Mouse (Mus musculus) thymus, postnatal 4 days (tissue): ENCODE results near the gene Kalrn.

Source experiments
- DNase-seq: peaks from one replicate; pipeline ENCODE4 v3.0.0; 2021

Kalrn gene

DNA sequence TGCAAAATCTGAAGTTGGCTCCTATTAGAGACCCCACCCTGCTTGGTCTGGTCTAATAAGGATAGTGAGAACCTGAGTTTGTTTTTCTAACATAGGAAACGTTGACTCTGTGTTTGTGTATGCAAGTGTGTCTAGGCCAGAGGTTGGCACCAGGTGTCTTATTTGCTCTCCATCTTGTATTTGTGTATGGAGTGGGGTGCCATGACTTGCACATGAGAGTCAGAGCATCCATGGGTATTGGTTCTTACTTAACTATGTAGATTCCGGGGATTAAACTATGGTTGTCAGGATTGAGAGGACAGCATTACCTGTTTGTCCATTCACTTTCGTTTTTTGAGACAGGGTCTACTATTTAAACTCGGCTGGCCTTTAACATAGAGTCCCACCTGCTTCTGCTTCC lies 620.3 kb downstream of the Kalrn start:
- DNase-seq, result no peak

DNA sequence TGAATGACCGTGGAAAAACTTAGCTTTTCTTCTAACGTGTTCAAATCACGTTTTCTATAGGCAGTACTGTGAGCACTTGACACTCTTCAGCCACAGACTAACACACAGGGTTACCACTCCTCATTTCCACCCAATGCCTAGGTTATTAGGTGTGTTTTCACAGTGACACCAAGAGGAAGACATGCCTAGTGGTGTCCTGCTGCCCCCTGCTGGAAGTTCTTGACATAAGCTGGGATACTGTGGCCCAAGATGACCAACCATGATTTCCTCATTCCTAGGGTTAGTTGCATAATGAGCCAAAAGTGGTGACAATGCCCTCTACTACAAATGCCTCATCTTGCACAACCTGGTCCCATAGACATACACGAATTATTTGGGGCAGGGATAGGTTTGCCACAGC lies 622.5 kb downstream of the Kalrn start:
- peak; percentile 87 for DNase-seq

DNA sequence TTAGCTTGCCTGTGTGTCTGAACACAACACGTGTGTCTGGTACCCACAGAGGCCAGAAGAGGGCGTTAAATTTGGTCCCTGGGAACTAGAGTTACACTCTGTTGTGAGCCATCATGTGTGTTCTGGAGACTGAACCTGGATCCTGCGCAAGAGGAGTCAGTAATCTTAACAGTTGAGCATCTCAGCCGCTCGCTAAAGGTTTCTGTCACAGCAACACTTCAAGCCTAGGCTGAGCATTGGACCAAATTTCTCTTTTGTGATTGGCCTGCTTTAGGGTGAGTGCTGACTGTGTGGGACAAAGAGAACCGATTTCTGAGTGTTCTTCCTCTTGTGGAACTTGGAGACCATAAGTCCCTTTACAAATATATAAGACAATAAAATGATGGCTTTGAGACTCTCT lies 622.9 kb downstream of the Kalrn start:
- no peak for DNase-seq

DNA sequence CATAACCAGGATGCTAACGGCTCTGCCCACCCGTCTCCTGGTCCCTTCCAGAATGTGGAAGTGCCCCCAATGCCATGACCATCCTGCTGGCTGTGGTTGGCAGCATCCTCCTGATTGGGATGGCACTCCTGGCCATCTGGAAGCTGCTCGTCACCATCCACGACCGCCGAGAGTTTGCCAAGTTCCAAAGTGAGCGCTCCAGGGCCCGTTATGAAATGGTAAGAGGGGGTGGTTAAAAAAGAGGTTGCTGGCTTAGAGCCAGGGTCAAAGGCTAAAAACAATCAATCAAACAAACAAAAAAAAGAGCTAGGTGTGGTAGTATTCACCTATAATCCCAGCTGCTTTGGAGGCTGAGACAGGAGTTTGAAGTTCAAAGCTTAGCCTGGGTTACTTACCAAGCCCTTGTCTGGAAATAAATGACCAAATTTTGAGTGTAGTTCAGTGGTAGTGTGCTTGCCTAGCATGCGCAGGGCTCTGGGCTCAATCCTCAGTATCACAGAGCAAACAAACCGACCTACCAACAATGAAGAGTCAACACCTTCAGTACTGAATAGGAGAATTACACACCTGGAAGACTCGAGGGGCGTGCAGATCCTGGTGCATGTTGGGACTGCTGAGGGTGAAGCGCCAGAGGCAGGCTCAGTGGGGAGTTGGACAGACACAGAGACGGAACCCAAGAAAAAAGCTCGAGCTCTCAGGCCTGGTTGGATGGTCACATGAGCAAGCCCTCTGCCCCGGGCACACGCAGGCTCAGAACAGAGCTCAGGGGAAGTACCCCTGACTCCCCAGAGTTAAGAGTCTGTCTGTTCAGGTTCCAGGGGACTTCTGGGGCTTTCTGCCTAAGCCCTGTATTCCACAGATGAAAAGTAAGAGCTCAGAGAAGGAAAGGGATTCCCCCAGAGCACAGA lies 625.4 kb downstream of the Kalrn start:
- DNase-seq, result no peak

DNA sequence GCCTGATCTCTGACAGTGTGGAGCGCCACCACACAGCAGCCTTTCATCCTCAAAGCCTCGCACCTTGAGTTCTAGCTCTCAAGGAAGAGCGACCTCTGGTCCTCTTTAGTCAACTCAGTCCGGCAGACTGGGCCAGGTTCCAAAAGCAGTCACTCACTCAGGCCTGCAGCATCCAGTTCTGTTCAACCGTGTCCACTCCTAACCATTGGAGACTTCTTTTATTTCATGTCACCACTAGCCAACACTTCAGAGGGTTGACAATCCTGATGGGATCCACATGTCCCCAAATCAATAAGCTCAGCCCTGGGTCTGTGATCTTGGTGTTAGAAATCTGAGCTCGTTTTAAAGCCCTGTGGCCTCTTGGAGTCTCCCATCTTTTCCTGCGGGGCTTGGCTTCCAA lies 627.3 kb downstream of the Kalrn start:
- no peak for DNase-seq

DNA sequence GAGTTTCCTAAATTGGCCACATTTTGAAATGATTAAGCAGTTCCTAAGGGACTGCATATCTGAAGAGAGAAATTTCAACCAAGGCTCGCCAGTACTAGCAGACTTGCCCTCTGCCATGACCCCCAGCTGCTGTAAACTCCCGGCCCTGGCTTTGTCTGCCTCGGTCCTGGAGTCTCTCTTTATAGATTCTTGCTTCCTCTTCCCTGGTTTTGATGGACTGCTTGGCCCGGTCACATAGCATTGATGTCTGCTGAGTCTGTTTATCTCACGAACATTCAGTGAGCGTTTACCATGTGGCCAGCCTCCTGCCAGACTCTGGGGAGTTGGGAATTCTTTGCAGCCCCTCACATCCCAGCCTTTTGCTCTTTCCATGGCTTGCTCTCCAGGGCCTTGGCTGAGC lies 628.6 kb downstream of the Kalrn start:
- no peak for DNase-seq

DNA sequence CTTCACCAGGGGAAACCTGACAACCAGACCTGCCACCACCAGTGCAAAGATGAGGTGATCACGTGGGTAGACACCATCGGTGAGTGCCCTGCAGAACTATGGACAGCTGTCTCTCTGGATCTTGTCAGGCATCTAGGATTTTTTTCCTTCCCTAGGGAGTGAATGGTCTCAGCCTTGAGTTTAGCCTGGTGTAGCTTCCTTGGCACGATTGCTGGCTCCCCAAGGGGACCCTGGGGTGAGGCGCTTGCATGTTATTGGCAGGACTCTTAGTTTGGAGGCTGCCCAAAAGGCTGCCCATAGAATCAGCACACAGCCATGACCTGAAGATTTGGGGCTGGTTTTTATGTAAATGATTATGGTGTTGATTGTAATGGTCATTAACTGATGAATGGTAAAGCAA lies 629.2 kb downstream of the Kalrn start:
- no peak for DNase-seq

DNA sequence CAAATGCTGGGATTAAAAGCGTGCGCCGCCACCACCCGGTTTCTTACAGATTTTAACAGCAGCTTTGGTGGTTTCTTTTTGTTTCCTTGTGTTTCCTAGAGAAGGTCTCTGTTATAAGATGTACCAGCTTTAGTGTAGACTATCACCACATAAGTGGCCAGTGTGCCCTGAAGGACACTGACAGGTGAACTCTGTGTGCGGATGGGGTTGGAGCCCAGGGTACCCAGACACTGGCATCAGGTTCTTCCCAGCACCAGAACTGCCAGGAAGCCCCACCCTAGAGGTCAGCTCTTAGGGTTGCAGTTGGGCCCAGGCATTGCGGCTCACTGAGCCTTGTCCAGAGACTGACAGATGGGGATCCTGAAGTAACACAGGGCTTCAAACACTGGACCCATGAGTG lies 629.9 kb downstream of the Kalrn start:
- DNase-seq, result no peak

DNA sequence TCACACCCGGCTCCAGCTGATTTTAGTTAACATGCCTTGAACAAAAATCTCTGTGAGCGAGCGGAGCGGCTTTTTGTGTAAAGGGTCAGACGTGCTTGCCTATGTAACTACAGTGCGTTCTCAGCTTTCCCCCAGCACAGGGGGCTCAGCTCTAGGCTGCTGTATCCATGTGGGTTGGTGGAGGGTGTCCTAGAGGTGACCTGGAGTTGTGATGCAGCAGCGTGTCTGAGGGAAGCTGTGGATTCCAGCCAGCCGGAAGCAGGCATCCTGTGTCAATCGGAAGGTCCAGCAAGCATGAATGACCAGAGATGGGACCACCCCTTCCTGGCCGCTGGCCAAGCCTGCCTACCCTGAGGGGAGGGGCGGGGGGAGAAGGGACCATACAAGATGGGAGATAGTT lies 631.0 kb downstream of the Kalrn start:
- DNase-seq, result no peak

DNA sequence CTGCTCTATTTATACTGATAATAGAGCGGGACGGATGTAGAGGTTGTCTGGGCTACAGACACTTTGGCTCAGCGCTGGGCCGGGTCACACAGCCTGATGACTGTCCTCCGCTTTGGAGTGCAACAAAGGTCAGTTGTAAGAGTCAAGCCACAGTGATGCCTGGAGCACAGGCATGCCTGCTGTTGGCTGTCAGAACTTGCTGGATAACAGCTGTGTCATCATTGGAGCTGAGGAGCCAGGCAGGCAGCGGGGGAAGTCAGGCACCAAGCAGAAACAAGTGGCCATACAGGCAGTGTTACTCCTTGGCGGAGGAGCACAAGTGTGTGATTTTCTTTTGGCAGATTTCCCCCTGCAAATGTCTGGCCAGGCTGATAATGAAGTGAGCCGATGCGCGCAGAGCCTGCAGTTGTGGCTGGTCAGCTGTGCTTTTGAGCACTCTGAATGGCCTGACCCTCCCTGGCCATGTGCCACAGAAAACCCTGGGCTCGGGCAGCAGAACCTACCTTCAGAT lies 632.0 kb downstream of the Kalrn start:
- DNase-seq, result no peak

DNA sequence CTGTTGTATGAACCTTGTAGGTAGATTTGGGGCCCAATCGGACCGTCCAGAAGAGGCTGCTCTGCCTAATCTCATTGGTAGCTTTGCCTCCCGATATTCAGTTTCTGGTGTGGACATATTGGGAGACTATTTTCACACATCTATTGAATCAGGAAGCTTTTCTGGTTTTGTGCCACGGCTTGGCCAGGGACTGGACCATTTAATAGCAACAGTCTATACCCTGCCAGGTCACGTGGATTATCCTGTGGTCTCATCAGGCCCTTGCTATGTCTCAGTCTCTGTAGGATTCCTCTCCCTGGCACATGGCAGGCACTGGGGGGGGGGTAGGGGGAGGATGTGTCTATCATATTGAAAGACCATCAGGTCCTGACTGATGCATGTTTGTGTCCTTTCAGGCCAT lies 633.2 kb downstream of the Kalrn start:
- DNase-seq, result no peak

DNA sequence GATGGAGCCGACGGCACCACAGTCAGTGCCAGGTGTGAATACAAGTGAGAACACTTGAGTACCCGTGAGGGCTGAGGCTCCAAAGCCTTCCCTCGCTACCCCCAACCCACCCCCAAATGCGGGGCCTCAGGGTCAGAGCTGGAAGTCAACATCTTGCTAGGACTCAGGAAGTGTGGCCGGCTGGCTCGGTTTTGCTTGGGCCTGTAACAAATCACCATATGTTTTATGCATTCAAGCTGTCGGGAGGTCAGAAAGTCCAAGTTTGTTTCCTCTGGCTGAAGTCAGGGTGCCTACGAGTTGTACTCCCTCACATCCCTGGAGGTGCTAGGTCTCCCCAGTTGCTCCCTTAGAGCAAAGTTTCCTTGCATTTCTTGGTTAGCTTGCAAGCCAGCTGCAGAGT lies 633.7 kb downstream of the Kalrn start:
- no peak for DNase-seq

DNA sequence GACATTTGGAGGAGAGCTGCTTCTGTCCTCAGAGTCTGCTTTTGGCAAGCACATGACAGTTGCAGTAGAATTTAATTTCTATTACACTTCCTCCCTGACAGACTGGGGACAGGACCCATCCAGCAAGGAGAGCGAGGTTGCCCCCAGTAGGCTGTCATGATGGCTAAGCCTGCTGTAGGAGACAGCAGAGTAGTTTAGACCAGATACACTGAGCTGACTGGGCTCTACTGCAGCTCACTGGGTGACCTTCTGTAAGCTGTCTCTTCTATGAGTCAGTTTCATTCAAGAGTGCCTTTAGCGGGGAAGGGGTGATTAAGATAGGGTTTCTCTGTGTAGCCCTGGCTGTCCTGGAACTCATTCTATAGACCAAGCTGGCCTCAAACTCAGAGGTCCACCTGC lies 634.2 kb downstream of the Kalrn start:
- DNase-seq, result no peak

DNA sequence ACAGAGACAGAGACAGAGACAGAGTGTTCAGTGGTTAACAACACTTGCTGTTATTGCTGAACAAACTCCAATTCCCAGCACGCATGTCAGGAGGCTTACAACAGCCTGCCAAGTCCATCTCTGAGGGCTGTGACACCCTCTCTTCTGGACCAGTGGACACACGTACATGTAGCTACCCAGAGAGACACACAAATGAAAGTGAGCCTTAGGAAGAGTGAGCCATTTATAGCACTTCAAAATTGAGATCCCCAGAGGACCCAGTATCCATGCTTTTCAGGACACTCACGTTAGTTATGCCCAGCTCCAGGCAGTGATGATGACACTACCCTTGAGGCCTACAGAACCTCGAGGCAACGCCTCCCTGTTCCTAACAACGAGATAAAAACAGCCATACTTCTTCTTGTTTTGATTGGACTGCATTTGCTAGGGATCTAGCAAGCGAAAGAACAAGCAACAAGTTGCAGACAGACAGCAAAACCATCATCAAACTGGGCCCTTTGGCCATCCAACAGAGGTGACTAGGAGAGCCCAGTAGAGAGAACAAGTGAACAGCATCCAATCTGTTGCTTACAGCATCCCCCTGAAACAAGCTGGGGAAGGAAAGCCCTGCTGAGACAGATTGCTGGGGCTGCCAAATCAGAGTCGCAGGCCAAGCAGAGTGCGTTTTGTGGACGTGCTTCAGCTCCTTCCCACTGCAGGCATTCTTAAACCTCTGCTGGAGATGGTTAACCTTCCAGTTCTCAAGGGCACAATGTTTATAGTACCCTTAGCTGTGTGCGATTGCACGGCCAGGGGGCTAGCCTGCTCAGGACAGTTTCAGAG lies 634.8 kb downstream of the Kalrn start:
- no peak for DNase-seq

DNA sequence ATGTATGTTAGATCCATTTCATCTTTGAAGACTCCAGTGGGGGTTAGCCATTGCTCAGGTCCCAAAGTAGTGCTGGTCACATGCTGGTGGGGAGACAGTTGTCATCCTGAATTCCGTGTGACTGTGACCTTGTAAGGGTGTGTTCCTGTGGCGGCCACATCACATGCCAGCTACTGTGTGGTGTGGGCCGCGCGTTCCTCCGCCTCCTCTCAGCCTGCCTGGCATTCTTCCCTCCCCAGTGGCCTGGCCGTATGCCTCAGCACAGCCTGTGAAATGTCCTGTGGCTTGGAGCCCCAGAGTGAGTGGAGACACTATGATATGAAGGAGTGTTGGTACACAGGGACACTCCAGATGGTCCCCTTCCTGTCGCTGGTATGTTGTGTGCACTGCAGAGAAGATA lies 635.8 kb downstream of the Kalrn start:
- no peak for DNase-seq

DNA sequence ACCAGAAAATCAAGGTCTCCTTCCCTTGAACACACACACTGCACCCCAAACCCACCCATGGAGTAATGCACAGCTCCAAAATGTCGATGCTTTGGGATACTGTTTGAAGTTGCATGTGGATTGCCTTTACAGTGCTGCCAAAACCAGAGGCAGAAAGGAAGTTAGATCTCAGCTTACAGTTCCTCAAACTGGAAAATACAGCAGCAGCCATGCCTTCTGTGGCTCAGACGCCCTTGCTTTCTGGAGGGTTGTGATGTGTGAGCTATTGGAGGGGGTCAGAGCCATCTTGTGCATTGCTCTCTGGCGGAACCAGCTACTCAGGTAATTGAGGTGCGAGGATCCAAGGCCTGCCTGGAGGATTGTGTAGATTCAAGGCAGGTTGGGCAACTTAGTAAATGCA lies 636.4 kb downstream of the Kalrn start:
- no peak for DNase-seq

DNA sequence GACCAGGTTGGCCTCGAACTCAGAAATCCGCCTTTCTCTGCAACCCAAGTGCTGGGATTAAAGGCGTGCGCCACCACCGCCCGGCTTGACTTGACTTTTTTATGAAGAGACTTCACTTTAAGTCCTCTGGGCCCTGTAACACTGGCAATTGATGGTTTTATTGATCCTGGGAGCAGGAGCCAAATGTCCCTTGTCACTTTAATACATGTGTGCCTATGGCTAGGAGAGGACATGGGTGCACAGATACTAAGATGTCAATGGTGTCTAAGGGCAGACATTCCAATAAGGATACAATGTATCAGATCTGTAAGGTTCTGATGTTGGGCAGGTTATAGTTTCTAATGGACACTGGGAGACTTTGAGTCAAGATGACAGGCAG lies 637.9 kb downstream of the Kalrn start:
- no peak for DNase-seq

DNA sequence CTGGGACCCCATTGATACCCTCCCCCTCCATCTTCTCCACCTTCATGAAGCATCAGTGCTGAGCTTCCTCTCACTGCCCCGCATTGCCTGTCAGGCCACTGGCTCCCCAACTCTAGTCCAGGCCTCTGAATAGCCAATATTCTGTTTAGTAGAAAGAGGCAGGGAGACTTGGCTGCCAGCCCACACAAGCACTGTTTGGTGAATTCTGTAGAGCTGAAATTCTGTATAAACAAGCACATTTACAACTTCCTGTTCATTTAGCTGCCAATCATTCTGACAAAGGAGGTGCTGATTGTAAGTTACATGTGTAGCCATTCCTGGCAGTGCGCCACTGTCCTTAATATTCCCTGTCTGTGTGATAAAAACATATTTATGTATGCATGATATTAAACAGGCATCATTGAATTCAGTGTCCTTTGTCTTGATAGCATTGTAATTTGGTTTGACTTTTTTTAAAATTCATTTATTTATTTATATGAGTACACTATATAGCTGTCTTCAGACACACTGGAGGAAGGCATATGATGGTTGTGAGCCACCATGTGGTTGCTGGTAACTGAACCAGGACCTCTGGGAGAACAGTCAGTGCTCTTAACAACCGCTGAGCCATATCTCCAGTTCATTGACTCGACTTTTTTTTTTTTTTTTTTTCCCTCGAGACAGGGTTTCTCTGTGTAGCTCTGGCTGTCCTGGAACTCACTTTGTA lies 638.5 kb downstream of the Kalrn start:
- no peak for DNase-seq

DNA sequence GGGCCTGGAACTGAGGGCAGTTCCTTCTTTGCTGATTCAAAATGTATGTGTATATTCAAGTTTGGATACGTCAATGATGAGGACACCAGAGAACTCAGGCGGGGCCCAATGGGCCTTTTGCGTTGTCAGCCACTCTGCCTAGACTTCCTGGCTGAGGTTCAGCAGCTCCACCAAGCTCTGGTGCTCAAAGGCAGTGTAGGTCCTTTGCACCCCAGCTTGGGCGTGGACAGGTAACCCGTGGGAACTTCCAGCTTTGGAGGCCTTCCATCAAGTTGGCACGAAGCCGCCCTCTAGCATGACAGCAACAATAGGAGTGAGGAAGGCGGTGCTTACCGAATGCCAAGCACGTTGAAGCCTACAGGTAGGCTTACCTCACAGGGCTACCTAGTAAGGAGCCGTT lies 639.9 kb downstream of the Kalrn start:
- DNase-seq, result no peak

DNA sequence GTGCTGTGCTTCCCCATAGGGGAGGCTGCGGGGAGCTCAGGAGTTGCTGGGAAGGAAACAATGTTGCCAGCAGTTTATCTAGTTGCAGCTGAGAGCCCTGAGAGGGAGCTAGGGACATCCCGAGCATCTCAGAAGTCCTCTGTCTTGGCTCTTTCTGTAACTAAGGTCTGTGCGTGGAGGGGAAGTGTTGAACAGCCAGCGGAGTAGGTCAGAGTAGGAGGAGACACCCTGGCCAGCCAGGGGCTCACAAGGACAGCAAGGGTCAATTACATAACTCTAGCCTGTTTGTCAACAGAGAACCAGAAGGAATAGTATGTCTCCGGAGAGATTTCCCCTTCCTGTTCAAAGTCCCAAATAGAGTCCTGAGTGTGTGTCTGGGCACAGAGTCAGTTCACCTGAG lies 641.2 kb downstream of the Kalrn start:
- DNase-seq, result no peak

DNA sequence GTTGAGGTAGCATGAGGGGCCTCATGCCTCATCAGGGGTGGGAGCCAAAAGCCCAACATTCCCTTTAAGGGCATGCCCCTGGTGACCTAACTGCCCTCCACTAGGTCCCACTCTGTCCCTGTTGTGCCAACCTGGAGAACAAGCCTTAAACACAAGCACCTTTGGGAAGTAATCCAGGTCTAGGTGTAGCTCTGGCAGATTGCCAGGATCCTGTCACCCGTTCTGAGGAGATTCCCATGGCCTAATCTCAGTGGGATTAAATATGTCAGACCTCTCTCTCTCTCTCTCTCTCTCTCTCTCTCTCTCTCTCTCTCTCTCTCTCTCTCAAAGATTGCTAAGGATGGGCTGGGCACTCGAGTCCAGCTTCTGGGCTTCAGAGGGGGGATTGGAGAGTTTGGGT lies 641.6 kb downstream of the Kalrn start:
- no peak for DNase-seq

DNA sequence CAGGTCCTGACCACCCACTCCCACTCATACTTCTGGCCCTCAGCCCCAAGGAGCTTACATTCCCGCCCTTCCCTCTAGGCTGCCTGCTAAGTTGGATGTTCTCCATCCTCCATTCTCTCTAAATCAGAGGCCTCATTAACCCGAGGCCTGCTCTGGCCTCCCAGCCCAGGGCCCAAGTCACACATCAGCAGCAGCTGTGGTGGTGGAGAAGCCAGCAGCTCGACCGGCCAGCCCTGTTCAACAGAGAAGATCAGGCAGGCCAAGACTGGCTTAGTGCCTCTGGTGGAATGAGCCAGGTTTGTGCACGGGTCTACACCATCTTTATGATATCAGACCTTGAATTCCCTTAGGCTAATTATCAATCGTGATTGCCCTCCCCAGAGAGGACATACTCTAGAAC lies 642.5 kb downstream of the Kalrn start:
- DNase-seq, result no peak

DNA sequence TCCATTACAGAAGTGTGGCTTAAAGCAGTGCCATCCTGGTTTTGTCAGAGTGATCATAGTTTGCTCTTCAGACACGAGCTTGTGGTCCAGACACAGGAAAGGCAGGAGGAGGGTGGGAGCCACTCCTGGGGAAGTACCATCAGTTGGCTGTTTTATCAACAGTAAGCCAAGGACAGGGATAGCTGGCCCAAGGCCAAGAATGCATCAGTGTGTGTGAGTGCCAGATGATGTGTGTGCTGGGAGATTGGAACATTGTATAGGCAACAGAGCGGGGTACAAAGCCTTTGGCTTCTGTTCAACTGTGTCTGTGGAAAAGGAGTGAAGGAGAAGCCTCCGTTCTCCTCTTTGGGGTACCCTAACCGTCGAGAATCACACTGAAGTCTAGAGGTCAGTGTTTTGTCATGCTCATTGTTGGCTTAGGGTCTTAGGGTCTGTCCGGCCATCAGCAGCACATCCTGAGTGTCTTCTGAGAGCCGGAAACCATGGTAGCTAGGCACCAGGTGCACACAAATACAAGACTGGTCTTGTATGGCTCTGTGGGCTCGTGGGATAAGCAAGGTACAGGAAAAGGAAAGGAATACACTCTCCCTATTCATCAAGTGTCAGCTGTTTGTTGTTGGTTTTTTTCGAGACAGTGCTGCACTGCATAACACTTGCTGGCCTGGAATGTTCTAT lies 644.4 kb downstream of the Kalrn start:
- no peak for DNase-seq
